Mouse (Mus musculus) heart, embryonic 16.5 days (tissue): ENCODE measurements around the gene Prkd3. TPM values are rescaled to one million over a fixed set of nuclear protein-coding genes. Genes with fewer than 3 reads are reported as not detected.
A peak's percentile ranks its signal among the peaks of the same experiment; 100 is the strongest.

Experiments
- ATAC-seq: fragments of 200-750 bp; cut with Nextera tagmentation; replicated peaks from 2 replicates; pipeline ENCODE4 v1.8.0; 2017; ENCODE audit warnings: moderate number of reproducible peaks; ENCODE audit not compliant: insufficient read depth, low FRiP score; ENCODE audit errors: extremely low read depth
- H3K27ac ChIP-seq: fragments of 300-500 bp; sonication (generic); 2 replicates; pipeline ENCODE4 v1.5.1; 2014; ENCODE audit warnings: mild to moderate bottlenecking, low read length, control low read depth, moderate library complexity
- H3K27me3 ChIP-seq: fragments of 300-500 bp; sonication (generic); 2 replicates; pipeline ENCODE4 v1.6.1; 2014; ENCODE audit warnings: low read length, mixed read lengths; ENCODE audit not compliant: control insufficient read depth, insufficient read depth
- H3K36me3 ChIP-seq: fragments of 300-500 bp; sonication (generic); 2 replicates; pipeline ENCODE4 v1.6.1; 2014; ENCODE audit not compliant: control insufficient read depth, insufficient read depth
- H3K4me1 ChIP-seq: fragments of 300-500 bp; sonication (generic); 2 replicates; pipeline ENCODE4 v1.6.1; 2014; ENCODE audit warnings: low read length, mixed read lengths; ENCODE audit not compliant: control insufficient read depth, insufficient read depth
- H3K4me2 ChIP-seq: fragments of 300-500 bp; sonication (generic); 2 replicates; pipeline ENCODE4 v1.6.1; 2014; ENCODE audit warnings: low read depth, mild to moderate bottlenecking, control low read depth, low read length
- H3K4me3 ChIP-seq: fragments of 300-500 bp; sonication (generic); 2 replicates; pipeline ENCODE4 v1.5.1; 2014; ENCODE audit warnings: mild to moderate bottlenecking, control low read depth, low read length
- H3K9ac ChIP-seq: fragments of 300-500 bp; sonication (generic); 2 replicates; pipeline ENCODE4 v1.6.1; 2014; ENCODE audit warnings: low read length, control low read depth
- H3K9me3 ChIP-seq: fragments of 300-500 bp; sonication (generic); replicated peaks from 2 replicates; pipeline ENCODE4 v1.6.1; 2016; ENCODE audit warnings: low read length; ENCODE audit not compliant: control insufficient read depth
- WGBS: fragments of 180-500 bp; shearing (Covaris S2); extraction: QIAGEN DNeasy Blood & Tissue Kit; methylation state at CpG from one replicate; pipeline ENCODE4 v1.1.7; 2014; 5-methylcytosine and 5-hydroxymethylcytosine counted together
- polyA plus RNA-seq: library from polyadenylated mRNA; unstranded; fragments of >200 nt; fragmentation: Nextera tagmentation; extraction: Ambion mirVana; gene quantifications from 2 replicates; pipeline ENCODE4 v1.2.1, GENCODE M21; 2015

Gene Prkd3
- polyA plus RNA-seq, 1 experiment from 2014 or later = 23.1 TPM

DNA sequence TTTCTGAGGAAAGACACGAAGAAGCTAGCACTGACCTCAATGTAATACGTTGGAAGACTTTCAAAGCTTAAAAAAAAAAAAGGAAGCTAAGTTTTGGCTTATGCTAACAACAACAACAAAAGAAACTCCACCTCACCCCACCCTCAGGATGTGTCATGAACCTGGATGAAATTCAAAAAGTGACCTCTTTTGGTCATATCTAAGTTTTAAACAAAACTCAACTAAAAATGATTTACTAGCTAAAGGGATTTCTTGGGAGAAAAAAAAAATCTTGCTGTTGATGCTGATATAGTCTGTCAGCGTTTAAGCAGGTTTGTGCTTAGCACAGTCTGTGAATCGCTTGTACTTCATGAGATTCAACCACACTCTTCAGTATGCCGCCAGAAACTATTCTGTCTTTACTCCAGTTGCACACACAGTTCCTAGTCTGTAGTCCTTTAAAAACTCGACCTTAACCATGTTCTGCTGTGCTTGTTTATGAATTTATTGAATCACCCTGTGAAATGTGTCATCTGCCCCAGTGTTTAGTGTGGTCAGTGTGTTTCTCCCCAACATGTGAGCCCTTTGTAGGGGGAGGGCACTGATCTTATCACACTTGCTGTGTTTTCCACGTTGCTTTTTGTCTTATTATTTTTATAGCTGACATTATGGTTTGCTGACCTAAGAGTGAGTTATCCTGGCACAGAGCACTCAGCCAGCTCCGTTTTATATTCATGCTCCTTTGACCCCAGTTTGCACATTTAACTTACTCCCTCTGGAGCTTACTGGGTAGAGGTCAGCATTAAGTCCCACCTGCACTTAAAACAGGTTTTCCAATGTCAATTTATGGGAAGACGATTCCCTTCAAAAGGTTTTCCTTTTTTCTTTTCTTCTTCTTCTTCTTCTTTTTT lies 25.4 kb downstream of the Prkd3 start:
- H3K4me3 ChIP-seq = no peak overlapping the region
- H3K36me3 ChIP-seq = no peaks in the 10 kb centered on the region
- H3K27ac ChIP-seq = peak overlapping the region; percentile 25; the same call in 1 of the 2 replicates
- peaks cover 16% of the 10 kb centered on the region for H3K4me1 ChIP-seq
- H3K9ac ChIP-seq = no peak overlapping the region
- H3K9me3 ChIP-seq = no peaks in the 10 kb centered on the region
- WGBS = 57% methylated on average over 9 of the region's 9 CpGs
- no peak for ATAC-seq
- H3K27me3 ChIP-seq = no peaks in the 10 kb centered on the region
- no peak overlapping the region for H3K4me2 ChIP-seq

DNA sequence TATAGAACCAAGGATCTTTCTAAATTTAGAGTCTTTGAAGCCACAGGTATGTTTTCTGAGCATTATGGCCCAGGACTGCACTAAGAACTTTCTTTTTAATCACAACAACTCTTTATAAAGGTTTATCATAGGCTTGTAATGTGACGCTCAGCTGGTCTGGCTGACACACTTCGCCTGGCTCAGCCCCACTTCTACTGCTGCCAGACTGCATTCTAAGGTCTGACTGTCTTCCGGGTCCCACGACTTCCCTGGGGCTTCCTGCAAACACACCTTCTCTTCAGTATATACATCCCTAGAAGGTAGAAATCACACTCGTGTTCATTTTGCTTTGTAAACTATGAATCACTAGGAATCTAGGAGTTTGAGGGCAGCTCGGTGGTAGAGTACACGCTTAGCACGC lies 26.2 kb downstream of the Prkd3 start:
- Histone ChIP-seq H3K9me3 (no peaks in the 10 kb centered on the region), H3K27me3 (no peaks in the 10 kb centered on the region), H3K4me1 (peaks cover 16% of the 10 kb centered on the region), H3K4me3 (no peak overlapping the region), H3K27ac (0 out of 2 replicates have a peak overlapping the region, but pooled peaks have one; percentile 31), H3K36me3 (no peaks in the 10 kb centered on the region), H3K4me2 (no peak overlapping the region), H3K9ac (no peak overlapping the region)
- 71% methylated on average over 8 of the region's 8 CpGs for WGBS
- no peak for ATAC-seq

DNA sequence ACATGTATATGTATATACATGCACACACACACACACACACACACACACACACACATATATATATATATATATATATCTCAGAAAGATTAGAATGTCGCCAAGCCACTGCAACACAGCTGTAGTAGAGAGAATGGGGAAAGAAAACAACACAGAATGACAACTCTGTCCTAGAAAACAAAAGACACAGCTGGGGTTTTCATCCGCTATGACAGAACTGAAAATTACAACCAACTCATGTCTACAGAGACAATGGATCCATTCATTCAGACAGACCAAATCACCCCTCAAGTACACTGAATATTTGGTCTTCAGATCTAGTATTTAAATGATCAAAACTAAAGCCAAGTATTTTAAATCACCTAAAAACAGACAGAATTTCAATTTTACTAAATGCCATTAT lies 26.9 kb downstream of the Prkd3 start:
- WGBS = 78% methylated on average over 2 of the region's 2 CpGs
- no peak for ATAC-seq
- H3K9me3 ChIP-seq = no peaks in the 10 kb centered on the region
- H3K4me3 ChIP-seq = no peak overlapping the region
- no peaks in the 10 kb centered on the region for H3K27me3 ChIP-seq
- no peak overlapping the region for H3K9ac ChIP-seq
- H3K36me3 ChIP-seq = no peaks in the 10 kb centered on the region
- H3K4me2 ChIP-seq = no peak overlapping the region
- no peak overlapping the region for H3K27ac ChIP-seq
- H3K4me1 ChIP-seq = peaks cover 16% of the 10 kb centered on the region

DNA sequence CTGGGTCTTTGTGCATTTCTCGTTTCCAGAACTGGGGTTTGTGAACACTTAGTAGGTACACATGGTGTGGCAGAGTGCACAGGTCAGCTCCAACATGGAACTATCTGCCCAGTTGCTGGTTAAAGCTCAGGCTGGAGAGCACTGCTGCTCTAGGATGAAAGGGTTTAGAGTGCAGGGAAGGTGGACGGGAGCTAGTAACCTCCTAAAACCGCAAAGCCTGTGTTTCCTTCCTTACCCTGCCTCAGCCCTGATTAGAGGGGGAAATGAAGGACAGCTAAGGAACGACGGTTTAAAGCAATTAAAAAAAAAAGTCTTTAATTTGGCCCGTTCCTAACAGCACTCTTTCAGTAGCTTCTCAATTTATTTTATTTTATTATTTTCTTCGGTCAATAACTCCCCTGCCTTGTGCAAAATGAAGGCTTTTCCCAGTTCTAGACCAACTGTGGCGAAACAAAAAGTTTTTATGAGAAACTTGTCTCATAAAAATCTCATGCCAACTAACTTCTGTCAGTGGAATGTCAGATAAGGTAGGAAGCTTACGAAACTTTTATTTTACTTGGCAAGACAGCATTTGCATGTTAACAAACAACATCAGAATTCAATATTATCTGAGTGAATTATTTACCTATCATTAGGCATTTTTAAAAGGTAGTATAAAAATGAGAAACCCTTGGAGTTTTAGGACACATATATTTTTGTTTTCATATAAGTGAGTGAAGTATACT lies 28.2 kb downstream of the Prkd3 start:
- no peak overlapping the region for H3K27ac ChIP-seq
- no peak overlapping the region for H3K4me2 ChIP-seq

DNA sequence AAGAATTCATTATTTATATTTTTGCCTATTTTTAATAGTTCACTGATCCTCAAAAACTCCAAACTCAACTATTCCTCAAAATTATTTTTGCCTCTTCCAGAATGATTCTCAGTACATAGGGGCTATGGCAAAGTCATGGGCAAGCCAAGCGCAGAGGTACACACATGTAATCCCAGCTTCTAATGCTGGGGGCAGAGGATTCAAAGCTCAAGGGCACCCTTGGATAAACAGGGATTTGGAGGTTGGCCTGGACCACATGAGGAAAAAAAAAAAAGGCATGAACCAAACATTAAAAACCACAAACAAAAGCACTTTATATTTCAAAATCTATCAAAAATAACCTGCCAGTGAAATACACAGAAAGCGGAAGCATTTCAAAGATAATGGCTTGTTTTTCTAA lies 29.1 kb downstream of the Prkd3 start:
- Histone ChIP-seq H3K4me2 (no peak overlapping the region), H3K4me1 (peaks cover 16% of the 10 kb centered on the region), H3K36me3 (no peaks in the 10 kb centered on the region), H3K9me3 (no peaks in the 10 kb centered on the region), H3K4me3 (no peak overlapping the region), H3K27ac (no peak overlapping the region), H3K27me3 (no peaks in the 10 kb centered on the region), H3K9ac (no peak overlapping the region)
- 89% methylated on average over 2 of the region's 2 CpGs for WGBS
- no peak for ATAC-seq

More for the DNA sequence above, 28.2 kb downstream of the Prkd3 start:
- ATAC-seq = no peak
- Histone ChIP-seq H3K36me3 (no peaks in the 10 kb centered on the region), H3K4me3 (no peak overlapping the region), H3K9me3 (no peaks in the 10 kb centered on the region), H3K9ac (no peak overlapping the region), H3K27me3 (no peaks in the 10 kb centered on the region), H3K4me1 (peaks cover 16% of the 10 kb centered on the region)
- 62% methylated on average over 9 of the region's 9 CpGs for WGBS

DNA sequence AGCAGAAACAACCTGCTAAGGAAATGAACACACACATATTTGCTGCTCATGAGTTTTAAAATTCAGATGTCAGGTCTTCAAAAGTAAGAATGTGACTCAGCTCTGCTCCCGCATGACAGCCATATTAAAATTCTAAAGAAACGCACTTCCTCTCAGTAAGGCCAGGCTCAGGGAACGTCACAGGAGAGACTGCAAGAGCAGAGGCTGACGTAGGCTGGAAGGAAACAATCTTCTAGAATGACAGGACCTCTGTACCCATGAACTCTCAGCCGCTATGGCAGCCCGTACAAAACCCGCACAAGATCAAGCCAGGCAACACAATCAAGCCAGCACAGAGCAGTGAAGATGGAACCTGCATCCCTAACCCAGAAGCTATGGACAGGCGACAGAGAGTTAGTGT lies 31.6 kb downstream of the Prkd3 start:
- Histone ChIP-seq H3K4me1 (peaks cover 8% of the 10 kb centered on the region), H3K27ac (no peak overlapping the region), H3K36me3 (no peaks in the 10 kb centered on the region; the same call in 1 of the 2 replicates), H3K4me2 (no peak overlapping the region), H3K9ac (no peak overlapping the region), H3K9me3 (no peaks in the 10 kb centered on the region), H3K4me3 (no peak overlapping the region), H3K27me3 (no peaks in the 10 kb centered on the region)
- WGBS = 73% methylated on average over 8 of the region's 8 CpGs
- ATAC-seq = no peak; the same call in 1 of the 2 replicates

DNA sequence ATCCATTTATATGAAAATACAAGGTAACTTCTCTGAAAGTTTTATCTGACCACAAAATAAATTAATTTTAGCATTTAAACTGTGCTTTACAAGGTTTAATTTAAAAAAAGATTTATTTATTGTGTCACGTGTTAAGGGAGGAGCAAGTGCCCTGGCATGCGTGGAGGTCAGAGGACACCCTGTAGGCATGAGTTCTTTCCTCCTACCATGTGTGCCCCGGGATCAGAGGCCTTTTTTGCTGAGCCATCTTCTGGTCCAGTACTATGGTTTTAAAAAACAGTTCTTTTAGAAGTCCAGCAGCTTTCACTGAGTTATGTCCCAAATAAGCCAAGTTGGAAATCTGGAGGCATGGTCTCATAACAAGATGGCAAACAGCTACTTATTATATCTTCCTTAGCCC lies 36.9 kb downstream of the Prkd3 start:
- no peak overlapping the region for H3K9ac ChIP-seq
- no peak for ATAC-seq
- 86% methylated on average over 3 of the region's 3 CpGs for WGBS
- peaks cover 3% of the 10 kb centered on the region; the same call in 1 of the 2 replicates for H3K4me1 ChIP-seq
- peaks cover 20% of the 10 kb centered on the region for H3K36me3 ChIP-seq
- no peaks in the 10 kb centered on the region for H3K27me3 ChIP-seq
- no peak overlapping the region for H3K27ac ChIP-seq
- no peaks in the 10 kb centered on the region for H3K9me3 ChIP-seq
- no peak overlapping the region for H3K4me3 ChIP-seq
- no peak overlapping the region for H3K4me2 ChIP-seq

DNA sequence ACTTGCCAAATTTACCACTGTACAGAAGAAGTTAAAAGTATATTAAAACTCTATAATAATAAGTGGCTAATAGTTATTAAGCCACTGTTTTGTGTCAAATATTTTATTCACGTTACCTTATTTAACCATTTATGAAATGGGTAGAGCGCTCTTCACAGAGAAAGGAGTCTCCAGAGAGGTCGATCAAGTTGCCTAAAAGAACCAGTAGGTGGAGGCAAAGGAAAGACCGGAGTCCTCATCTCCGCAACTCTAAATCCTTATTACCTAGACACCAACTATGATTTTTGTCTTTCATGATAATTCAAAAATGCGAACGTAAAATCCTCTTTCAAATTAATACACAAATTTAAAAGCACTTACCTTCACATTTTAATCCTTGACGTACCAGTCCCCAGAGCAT lies 37.5 kb downstream of the Prkd3 start:
- Histone ChIP-seq H3K27me3 (no peaks in the 10 kb centered on the region), H3K36me3 (peaks cover 20% of the 10 kb centered on the region), H3K9ac (no peak overlapping the region), H3K9me3 (no peaks in the 10 kb centered on the region), H3K4me2 (no peak overlapping the region), H3K4me3 (no peak overlapping the region), H3K4me1 (peaks cover 3% of the 10 kb centered on the region; the same call in 1 of the 2 replicates), H3K27ac (no peak overlapping the region)
- 94% methylated on average over 8 of the region's 8 CpGs for WGBS
- ATAC-seq = no peak

DNA sequence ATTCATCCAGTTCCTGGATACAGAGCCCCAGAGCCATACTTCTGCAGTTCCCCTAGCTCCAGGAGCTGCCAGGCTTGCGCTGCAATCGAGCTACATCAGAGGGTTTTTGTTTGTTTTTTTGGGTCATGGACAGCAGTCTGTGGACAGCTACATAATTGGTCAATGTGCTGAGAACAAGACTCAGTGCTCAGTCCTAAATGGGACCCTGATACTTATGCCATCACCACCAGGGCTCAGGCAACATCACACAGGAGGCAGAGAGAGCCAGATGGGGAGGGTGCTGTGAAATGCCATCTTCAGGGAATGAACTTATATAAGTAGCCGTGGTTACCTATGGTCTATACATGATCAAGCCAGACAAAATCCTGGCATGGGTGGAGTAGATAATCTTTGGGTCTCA lies 52.1 kb downstream of the Prkd3 start:
- no peaks in the 10 kb centered on the region for H3K4me1 ChIP-seq
- no peak overlapping the region for H3K9ac ChIP-seq
- H3K27me3 ChIP-seq = no peaks in the 10 kb centered on the region
- no peak overlapping the region for H3K4me3 ChIP-seq
- H3K9me3 ChIP-seq = no peaks in the 10 kb centered on the region
- no peak overlapping the region for H3K27ac ChIP-seq
- 86% methylated on average over 3 of the region's 3 CpGs for WGBS
- peaks cover 24% of the 10 kb centered on the region for H3K36me3 ChIP-seq
- no peak overlapping the region for H3K4me2 ChIP-seq
- no peak for ATAC-seq
